Mouse (Mus musculus): ENCODE results near the gene Tcap. TPM values are rescaled to one million over a fixed set of nuclear protein-coding genes. Genes with fewer than 3 reads are reported as not detected.
A peak's percentile ranks its signal among the peaks of the same experiment; 100 is the strongest.

Tcap gene
- polyA plus RNA-seq, 1 experiment: 136 TPM

- Histone ChIP-seq H3K4me1 (ENCODE audit: control insufficient read depth, insufficient read depth, low read length) (no peaks in the 10 kb centered on the region), H3K4me3 (replicated peaks; ENCODE audit: extremely low read depth, low read depth, low read length) (no peak overlapping the region)
- WGBS: 71% methylated on average over 4 of the region's 4 CpGs
- no peak for TF ChIP-seq POLR2A (IDR thresholded peaks at IDR 0.05; ENCODE audit: borderline replicate concordance, extremely low read depth, low read depth, low read length)
- no peak for TF ChIP-seq CTCF (IDR thresholded peaks at IDR 0.05; ENCODE audit: insufficient read depth, low read length)
- no peak for DNase-seq
Measured at GRCm38 (mm10) chr11:98341174-98341573, 42.4 kb upstream of the Tcap start.

DNA sequence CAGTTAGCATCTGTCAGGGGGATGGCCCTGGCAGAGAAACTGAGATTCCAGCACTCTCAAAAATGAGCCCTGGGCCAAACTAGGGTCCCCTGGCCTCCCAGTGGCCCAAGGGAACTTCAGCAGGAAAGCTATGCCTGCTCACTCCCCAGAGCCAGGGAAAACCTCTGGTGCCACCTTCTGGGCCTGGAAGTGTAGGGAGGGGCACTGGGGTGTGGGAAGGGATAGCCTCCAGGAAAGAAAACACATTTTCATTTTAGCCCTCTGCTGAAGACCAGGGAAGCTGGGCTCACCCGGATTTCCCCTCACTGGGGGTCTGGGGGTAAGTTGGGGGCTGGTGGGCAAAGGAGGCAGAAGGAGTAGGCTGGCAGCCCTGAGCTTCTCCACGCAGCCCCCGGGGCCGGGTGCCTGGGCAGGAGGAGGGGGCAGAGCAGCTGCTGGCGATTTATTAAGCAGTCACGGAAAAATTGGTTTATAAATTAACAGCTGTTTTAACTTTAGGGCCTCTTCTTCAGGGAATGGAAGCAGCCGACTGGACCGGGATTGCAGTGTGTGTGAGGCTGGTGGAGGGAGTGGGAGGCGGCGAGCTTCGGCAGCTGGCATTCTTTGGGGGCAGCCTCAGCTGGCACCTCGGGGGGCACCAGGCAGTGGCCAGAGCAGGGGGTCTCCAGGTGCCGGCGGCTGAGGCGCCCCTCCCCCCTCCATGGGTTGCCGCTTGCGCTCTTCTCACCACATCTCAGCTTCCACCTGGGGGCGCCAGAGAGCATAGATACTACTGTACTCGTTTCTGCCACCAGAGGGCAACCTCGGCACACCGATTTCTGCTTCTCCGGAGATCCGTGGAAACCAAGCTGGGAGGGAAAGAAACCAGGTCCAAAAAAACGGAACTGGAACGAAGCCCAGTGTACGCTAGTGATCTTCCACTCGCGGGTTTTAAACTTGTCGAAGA lies 41.3 kb upstream of the Tcap start:
- peak; percentile 98 for DNase-seq
- TF ChIP-seq POLR2A (IDR thresholded peaks at IDR 0.05; ENCODE audit: borderline replicate concordance, extremely low read depth, low read depth, low read length) (no peak), CTCF (IDR thresholded peaks at IDR 0.05; ENCODE audit: insufficient read depth, low read length) (peak; percentile 99)
- WGBS: 2% methylated on average over 28 of the region's 29 CpGs
- H3K4me1 ChIP-seq (ENCODE audit: control insufficient read depth, insufficient read depth, low read length): no peaks in the 10 kb centered on the region
- no peak overlapping the region for H3K4me3 ChIP-seq (replicated peaks; ENCODE audit: extremely low read depth, low read depth, low read length)

GRCm38 (mm10) chr11:98345253-98345652 lies 38.4 kb upstream of the Tcap start:
- TF ChIP-seq CTCF (IDR thresholded peaks at IDR 0.05; ENCODE audit: insufficient read depth, low read length) (peak; percentile 72), POLR2A (IDR thresholded peaks at IDR 0.05; ENCODE audit: borderline replicate concordance, extremely low read depth, low read depth, low read length) (no peak)
- Histone ChIP-seq H3K4me1 (ENCODE audit: control insufficient read depth, insufficient read depth, low read length) (0 out of 2 replicates have a peak, but pooled peaks cover 4% of the 10 kb centered on the region), H3K4me3 (replicated peaks; ENCODE audit: extremely low read depth, low read depth, low read length) (no peak overlapping the region)
- peak; percentile 84 for DNase-seq
- WGBS: 2% methylated on average over 14 of the region's 14 CpGs

- no peak overlapping the region for H3K4me3 ChIP-seq (replicated peaks; ENCODE audit: extremely low read depth, low read depth, low read length)
- DNase-seq: no peak
- TF ChIP-seq POLR2A (IDR thresholded peaks at IDR 0.05; ENCODE audit: borderline replicate concordance, extremely low read depth, low read depth, low read length) (no peak), CTCF (IDR thresholded peaks at IDR 0.05; ENCODE audit: insufficient read depth, low read length) (no peak)
- 0 out of 2 replicates have a peak, but pooled peaks cover 4% of the 10 kb centered on the region for H3K4me1 ChIP-seq (ENCODE audit: control insufficient read depth, insufficient read depth, low read length)
- 16% methylated on average over 9 of the region's 9 CpGs for WGBS
Measured at GRCm38 (mm10) chr11:98346168-98346567, 37.4 kb upstream of the Tcap start.

DNA sequence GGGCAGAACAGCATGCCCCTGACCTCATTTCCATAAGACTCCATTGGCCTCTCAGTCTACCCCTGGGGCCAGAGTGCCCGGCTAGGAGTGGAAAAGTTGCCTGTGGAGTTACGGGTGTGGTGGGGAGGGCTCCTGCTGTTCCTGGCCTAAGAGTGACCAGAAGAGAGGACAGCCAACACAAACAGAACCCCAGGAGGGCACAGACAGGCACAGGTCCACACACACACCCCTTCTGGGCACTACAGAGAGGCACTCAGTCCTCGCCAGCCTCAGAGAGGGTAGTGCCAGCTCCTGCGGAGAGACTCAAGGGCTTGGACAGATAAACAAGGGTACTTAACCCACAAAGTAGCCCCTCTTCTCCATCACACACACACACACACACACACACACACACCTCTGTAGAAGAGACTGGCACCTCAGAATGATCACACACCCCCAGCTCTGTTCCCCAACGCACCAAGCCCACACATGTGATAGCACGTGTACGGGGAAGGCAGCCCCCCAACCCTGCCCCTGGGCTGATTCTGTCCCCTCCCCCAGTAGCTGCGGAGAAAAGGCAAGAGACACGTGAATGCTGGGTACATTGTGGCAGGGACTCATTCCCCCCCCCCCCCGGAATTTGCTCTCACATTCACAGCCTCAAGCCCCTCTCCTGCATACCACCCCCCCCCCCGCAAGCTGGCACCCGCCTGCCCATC lies 36.1 kb upstream of the Tcap start:
- WGBS: 5% methylated on average over 12 of the region's 12 CpGs
- 0 out of 2 replicates have a peak, but pooled peaks cover 4% of the 10 kb centered on the region for H3K4me1 ChIP-seq (ENCODE audit: control insufficient read depth, insufficient read depth, low read length)
- peak; percentile 37 for DNase-seq
- no peak for TF ChIP-seq CTCF (IDR thresholded peaks at IDR 0.05; ENCODE audit: insufficient read depth, low read length)
- TF ChIP-seq POLR2A (IDR thresholded peaks at IDR 0.05; ENCODE audit: borderline replicate concordance, extremely low read depth, low read depth, low read length): no peak
- H3K4me3 ChIP-seq (replicated peaks; ENCODE audit: extremely low read depth, low read depth, low read length): no peak overlapping the region

DNA sequence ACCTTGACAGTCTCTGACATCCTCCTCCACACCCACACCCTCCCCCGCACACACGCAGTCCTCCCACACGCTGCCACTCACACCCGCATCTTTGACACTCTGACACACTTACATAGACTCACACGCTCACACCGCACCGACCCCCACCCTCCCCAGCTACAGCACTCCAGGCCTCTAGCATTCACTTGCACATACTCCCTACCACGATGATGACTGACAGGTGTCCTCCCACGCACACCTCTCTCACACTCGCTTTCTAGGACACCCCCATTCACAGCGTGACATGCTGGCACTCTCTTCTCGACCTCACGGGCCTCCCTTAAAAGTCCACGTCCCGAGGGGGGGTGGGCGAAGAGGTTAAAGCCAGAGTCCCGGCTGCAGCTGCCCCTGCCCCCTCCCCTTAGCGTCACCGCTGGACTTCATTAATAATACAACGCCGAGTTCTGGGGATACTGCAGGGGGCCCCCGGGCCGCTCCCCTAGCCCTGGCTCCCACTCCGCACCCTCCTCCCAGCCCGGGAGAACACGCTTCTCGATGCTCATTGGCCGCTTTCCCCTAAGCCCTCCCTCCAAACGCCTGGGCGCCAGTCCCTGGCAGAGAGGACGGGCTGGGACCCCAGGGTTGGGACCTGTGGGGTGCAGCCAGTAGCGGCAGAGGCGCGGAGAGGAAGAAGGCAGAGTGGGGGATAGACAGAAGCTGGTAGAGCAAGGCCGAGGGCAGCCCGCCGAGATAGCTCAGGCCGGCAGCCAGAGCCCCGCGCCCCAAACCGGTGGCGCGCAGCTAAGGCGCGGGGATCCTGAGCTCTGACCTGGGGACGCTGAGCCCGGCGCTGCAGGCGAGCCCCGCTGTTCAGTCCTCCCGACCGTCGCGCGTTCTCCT lies 35.3 kb upstream of the Tcap start, which contains the start of gene Ppp1r1b:
Ppp1r1b (plus strand) TSS at position 322 of the 879 bp plus-strand sequence.
- TF ChIP-seq CTCF (IDR thresholded peaks at IDR 0.05; ENCODE audit: insufficient read depth, low read length): no peak
- TF ChIP-seq POLR2A (IDR thresholded peaks at IDR 0.05; ENCODE audit: borderline replicate concordance, extremely low read depth, low read depth, low read length): no peak
- DNase-seq: peak; percentile 66
- WGBS: under 1% methylated on average over 55 of the region's 55 CpGs
- H3K4me3 ChIP-seq (replicated peaks; ENCODE audit: extremely low read depth, low read depth, low read length): peak within 1 kb of the TSS; percentile 59
- 0 out of 2 replicates have a peak, but pooled peaks cover 4% of the 10 kb centered on the region for H3K4me1 ChIP-seq (ENCODE audit: control insufficient read depth, insufficient read depth, low read length)

DNA sequence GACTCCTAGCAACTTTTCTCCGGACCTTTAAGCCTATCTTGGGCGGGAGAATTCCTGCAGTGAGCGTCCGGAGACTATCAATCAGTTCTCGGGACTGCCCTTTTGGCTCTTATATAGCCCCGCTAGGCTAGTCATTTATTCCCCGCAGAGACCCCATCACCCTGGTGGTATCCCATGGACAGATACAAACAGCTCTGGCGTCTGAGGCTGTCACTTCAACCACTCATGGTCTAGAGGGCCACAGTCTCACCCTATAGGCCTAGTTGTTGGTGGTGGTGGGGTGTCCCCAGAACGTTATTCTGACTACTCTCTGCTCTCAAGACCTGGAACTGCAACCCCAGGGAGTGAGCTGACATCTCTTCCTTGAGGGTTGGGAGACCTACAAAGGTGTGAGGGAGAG lies 34.3 kb upstream of the Tcap start:
- TF ChIP-seq CTCF (IDR thresholded peaks at IDR 0.05; ENCODE audit: insufficient read depth, low read length) (no peak), POLR2A (IDR thresholded peaks at IDR 0.05; ENCODE audit: borderline replicate concordance, extremely low read depth, low read depth, low read length) (no peak)
- 0 out of 2 replicates have a peak, but pooled peaks cover 4% of the 10 kb centered on the region for H3K4me1 ChIP-seq (ENCODE audit: control insufficient read depth, insufficient read depth, low read length)
- 27% methylated on average over 9 of the region's 9 CpGs for WGBS
- DNase-seq: no peak
- H3K4me3 ChIP-seq (replicated peaks; ENCODE audit: extremely low read depth, low read depth, low read length): peak overlapping the region; percentile 2

DNA sequence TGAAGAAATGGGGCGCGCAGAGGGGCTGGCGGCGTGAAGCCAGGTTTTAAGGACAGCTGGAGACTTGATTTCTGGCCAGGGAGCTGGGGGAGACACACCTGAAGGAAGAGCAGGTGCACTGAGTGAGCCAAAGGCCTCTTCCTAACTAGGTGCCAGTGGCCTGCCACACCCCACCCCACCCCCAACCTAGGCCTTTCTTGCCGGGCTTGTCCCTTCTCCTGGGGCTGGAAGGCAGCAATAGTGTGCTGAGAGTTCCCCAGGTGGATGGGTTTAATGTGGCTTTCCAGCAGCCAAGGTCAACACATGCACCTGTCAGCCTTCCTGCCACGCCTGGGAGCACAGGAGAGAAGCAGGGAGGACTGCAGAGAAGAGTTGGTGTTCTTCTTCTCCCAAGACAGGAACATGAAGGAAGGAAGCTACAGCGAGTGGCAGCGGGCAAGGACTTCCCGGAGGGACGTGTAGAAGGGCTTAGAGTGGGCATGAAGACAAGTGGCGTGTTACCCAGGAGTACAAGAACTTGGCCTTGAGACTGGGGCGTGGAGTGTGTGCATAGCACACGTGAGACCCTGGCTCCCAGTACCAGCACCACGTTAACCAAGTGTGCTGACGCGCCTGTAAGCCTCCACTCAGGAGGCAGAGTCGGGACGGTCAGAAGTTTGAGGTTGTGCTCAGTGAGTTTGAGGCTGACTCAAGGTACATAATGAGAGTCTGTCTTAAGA lies 31.2 kb upstream of the Tcap start:
- 66% methylated on average over 18 of the region's 18 CpGs for WGBS
- Histone ChIP-seq H3K4me1 (ENCODE audit: control insufficient read depth, insufficient read depth, low read length) (peaks cover 11% of the 10 kb centered on the region; the same call in 1 of the 2 replicates), H3K4me3 (replicated peaks; ENCODE audit: extremely low read depth, low read depth, low read length) (no peak overlapping the region)
- peak; percentile 45 for DNase-seq
- TF ChIP-seq POLR2A (IDR thresholded peaks at IDR 0.05; ENCODE audit: borderline replicate concordance, extremely low read depth, low read depth, low read length) (no peak), CTCF (IDR thresholded peaks at IDR 0.05; ENCODE audit: insufficient read depth, low read length) (no peak)
